Mouse (Mus musculus) kidney, postnatal 4 days (tissue): ENCODE measurements at regions not wholly inside any gene's neighbourhood (a gene's known extent, or its start where the extent isn't known, plus 50 kb on each side); places are given as distances from the start of the nearest gene placed in this dataset.
A peak's percentile ranks its signal among the peaks of the same experiment; 100 is the strongest.

ENCODE experiments used
- DNase-seq, 2 experiments: peaks; one replicate each; pipeline ENCODE4 v3.0.0; 2021; ENCODE audit warnings: mixed read lengths in 2 of 2

DNA sequence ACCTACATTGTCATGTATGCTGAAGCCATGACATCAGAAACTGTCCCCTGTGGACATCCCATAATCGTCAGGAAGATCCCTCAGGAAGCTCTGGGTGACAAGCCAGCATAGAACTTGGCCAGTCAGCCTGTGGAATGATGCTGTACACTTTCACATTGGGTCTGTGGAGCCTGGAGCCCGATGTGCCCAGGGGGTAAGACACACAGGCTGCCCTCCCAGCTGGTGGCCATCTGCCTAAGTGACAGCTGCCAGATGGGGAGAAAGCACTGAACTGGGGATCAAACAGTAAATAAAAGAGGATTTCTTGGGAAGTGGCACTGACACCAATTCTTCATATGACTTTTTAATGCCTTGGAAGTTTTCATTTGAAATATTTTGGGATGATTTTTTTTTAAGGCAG is 486.8 kb downstream of the Efnb2 start:
- peak in 1 of 2 experiments; percentile 5 for DNase-seq

DNA sequence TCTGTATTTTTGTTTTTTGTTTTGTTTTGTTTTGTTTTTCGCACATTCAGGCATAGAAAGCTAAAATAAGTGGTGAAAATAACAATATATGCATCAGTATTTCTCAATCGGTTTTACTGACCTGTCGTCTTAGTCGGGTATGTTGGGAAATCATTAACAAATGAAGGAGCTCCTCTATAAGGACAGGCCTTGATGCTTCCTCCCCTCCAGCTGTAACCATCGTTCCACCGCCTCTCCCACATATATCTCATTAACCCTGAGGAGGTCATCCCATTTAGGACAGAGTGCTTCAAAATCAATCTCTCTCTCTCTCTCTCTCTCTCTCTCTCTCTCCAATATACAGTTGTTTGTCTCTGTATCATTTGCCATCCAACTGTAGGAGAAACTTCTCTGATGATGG is 492.4 kb downstream of the Efnb2 start:
- no peak for DNase-seq

DNA sequence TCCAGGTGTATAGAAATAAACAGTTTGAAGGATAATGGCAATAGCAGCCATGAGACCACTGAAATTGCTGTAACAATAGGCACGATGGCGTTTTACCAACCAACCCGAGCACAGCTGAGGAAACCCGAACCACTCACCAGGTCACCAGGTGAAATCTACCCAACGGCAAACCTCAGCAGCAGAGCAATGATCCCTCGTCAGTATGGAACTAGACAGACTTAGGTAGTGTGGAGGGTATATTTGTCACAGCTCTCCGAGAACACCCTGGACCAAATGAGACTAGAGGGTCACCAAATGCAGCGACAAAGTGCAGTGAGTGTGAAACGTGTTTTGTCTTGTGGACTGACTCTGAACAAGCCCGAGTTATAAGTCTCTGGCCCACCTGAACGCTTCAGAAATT is 492.8 kb downstream of the Efnb2 start:
- no peak for DNase-seq

DNA sequence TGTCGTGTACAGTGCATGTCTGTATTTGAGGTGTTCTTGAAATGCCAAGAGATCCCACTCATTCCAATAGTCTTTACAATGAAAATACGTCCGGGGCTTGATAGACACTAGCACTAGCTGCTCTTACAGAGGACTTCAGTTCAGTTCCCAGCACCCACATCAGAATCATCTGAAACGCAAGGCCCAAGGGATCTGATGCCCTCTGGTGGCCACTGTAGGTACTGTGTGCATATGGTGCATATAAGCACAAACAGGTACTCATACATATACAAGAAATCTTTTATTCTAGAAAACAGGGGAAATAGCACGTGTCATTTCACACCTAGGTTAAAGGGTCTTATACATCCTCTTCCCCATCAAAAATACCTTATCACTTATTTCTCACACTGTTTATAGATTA is 513.5 kb downstream of the Efnb2 start:
- DNase-seq, result no peak

DNA sequence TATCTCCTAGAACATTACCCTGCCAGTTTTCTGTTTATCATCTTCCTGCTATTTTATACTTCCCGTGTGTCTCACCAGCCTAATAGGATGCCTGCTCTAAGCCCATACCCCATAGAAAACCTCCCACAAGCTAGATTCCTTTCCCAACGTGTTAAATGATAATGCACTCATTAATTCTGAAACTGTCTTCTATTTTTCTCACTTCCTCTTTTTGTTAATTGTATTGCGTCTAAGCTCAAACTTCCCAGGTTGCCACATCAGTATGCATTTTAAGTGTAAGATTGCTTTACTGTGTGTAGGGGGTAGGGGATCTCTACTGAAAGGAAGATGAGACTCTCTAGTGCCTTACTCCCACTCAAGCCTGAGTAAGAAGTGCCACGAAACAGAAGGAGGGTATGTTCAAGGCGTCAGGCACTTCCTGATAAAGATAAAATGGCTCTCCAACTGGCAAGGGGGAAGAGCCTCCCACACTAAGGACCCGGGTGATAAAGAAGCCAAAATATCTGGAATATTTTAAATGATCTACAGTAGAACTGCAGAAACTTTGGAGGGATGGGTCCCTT is 518.0 kb downstream of the Efnb2 start:
- no peak for DNase-seq

DNA sequence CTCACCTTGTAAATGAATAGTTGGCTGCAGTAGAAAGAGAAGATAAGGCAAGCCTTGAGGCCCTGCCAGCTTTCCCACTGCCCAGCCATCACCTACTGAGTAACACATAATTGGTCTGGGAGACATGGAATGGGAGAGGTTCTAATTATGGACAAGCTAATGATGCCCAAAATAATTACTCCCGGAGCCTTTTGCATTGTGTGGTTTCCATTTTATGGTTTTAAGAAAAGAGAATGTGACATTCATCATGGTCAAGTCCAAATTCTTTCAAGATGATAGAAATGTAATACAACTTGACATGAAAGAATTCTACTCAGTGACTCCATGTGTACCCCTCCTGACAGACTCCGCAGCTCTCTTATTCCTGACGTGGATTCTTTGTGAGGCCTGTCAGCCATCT is 518.6 kb downstream of the Efnb2 start:
- DNase-seq, result no peak

DNA sequence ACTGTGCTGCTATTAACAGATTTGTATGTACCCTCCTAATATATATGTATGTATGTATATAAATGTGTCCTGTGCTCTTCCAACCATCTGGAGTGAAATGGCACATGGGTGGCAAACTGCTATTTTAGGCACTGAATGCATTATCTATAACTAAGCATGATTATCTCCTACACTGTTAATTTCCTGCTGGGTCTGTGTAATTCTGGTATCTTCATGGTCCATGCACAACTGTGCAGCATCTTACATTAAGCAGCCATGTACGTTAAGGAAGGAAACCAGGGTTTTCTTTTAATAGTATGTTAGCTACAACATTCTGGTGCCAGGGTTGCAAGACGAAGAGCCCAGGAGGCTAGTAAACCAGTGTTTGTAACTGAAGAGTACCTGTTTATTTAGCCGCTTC is 521.3 kb downstream of the Efnb2 start:
- DNase-seq, result no peak

DNA sequence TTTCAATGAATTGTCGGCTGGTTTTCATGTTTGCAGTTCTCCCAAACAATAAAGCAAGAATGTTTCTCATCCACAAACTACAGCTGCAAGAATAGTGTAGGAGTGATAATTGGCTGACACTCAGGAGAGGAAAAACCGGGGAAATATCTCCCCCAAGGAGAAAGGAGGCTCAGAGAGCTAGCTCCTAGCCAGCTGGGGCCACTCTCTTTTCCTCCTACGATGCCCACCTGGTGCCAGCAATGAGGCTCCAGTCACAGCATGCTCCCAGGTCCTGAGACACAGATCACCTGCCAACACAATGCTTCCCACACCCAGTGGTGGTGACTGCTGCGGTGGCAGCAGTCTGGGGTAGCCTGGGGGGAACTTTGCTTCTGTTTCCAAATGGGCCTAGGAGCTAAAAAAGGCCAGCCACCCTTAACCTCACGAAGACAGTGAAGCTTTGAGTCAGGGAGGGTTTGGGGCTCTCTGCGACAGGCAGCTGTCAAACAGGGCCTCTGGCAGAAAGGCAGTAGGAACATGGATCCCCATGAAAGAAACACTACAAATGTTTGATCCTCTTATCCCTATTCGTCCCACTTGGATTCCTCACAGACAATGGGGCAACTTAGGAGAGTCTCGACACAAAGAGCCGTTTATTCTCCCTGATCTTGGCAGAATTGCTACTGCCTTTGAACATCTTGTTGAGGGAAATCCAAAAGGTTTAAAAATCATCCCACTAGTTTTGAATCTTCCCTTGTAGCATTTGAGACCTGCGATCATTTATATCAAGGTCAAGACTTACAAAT is 527.8 kb downstream of the Efnb2 start:
- DNase-seq, result peak; percentile 7 to 47

DNA sequence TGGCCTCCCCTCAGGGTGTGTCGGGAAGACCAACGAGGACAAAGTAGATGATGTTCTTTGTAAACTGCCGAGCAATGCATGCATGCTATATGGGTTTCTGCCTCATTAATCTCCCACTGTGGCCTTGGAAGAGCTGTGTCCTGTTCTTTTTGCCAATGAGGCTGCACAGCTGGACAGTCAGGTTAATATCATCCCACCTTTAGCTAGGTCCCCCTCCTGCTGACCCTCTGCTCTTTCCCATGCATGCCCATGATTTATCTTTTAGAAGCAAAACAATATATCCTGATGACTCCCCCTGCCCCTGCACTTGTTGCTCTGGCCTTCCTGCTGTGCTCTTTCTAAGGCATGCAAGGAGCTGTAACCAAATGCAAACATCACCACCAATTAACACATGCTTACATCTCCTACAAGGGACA is 529.1 kb downstream of the Efnb2 start:
- peak; percentile 2 to 5 for DNase-seq

DNA sequence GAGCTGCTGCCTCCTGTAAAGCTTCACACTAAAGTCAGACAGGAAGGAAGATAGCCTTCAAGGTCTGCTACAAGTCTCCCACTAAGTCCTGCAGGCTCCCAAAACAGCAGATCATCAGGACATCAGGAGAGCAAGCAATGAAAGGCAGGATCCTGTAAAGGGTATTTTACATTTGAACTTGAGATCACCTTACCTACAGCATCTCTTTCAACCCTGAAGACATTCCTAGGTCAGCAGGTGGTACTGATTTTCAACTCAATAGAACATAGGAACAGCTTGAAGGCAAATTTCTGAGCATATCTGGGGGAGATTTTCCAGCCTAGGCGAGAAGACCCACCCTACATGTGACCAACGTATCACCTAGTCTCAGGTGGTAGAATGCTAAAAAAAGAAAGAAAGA is 530.2 kb downstream of the Efnb2 start:
- no peak for DNase-seq

DNA sequence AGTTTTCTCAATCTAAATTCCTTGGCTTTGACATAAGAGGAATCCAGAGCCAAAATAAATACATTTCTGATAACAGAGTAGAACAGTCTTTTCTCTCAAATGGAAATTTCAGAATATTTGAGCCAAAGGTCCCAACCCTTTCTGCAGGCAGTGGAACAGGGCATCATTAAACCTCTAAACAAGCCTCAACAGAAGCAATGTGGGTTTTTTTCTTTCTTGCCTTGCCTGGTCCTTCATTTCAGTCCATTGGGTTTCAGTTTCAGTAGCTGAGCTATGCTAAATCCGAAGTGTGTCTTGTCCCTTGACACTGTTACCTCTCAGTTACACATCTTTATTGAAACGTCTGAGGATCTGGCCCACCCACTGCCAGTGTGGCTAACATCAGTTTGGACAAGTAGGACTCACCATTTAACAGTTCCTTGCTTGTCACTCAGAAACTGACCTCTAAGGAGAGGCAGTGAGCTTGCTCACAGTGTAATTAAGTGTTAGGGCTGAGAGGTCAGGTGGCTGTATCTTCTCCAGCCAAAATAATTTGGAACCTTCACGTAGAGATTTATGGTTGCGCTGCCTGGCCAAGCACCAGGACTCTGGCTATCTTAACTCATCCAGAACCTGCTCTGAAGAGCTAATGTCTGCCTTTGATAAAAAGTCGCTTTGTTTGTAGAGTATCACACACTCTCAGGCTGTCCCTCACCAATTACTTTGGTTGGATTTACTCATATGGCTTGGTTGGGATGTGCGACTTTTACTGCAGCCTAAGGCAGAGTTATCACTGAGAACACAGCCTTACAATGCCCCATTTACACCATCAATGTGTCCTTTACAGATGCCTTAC is 545.2 kb downstream of the Efnb2 start:
- peak; percentile 14 to 17 for DNase-seq

DNA sequence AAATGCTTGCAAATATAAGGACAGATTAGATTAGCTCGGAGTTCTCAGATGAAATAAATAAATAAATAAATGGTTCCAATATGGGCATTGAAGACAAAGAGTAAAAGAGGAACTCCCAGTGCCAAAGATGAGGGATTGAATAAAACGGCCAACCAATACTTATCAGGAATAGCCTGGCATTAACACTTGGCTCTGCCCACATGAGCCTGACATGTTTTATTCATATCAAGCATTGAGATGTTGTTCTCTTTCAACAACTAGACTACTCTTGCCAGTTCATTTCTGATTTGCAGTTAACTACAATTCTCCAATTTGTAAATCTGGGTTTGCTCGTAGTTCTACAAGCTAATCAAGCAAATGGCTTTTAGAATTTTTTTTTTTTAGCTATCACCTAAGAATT is 546.4 kb downstream of the Efnb2 start:
- DNase-seq, result no peak

DNA sequence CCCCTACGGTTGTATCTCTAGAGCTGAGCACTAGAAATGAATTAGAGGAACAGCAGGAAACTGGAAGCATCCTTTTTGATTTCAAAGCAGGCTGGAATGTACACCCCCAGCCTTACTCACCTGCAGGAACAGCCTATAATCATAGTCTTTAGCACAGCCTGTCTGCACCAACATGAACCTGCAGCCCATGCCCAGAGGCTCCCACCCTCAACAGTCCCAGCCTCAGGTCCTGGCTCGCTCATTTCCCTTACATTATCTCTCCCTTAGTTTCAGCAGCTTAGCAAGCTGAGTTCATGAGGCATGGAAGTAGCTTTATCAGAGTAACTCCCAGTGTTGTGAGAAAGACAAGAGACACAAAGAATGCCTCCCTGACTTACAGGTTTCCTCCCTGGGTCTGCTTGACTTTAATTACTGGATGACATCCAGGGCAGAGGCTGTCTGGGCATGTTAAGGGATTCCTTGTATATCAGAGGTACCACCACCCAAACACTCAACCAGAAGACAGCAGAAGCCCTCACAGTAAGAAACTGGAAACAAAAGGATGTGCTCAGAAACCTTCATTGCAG is 551.2 kb downstream of the Efnb2 start:
- peak; percentile 3 to 18 for DNase-seq

DNA sequence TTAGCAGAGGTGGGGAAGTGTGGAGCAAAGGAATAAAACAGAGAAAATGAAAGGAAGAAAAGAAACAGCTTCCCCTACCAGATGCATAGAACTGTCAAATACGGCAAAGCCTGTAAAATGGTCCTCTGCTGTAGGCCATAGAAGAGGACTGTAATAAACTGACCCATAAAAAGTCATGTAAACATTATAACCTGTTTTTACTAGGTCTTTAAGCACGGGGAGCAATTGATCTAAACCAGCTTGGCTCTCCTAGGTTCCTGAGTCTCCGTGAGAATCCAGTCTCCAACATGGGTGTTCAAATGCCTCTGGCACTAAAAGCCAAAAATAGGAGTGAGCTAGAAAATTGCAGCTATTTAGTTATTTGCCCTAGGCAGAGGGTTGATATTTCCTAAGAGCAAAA is 557.5 kb downstream of the Efnb2 start:
- no peak for DNase-seq

DNA sequence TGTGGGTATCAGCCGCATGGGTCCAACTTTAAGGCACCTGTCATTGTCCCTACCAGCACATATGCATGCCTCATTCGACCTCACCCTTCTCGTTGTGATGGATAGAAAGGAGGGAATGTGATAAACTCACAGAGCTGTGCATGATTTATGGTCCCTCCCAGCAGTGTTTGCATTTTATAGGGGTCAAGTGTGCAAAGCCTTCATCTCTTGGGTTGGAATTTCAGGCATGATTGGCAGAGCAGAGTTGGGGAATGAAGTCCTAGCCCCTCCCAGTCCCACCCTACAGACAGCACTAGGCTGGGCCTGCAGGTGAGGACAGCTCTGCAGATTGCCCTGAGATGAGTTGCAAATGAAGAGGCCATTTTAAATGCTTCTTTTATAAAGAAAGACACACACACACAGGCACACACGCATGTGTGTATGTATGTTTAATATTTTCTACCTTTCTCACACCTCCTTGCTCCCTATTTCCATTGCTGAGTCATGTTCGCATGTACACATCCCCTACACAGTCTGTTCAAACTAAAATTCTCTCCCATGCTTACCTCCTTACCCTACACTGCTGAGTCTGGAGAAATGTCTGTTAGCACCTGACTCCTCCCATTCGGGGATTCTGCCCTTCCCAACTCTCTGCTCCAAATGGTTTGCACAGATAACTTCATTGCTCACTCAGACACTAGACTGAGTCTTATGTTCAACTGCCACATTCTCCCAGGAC is 558.9 kb downstream of the Efnb2 start:
- peak in 1 of 2 experiments; percentile 9 for DNase-seq

DNA sequence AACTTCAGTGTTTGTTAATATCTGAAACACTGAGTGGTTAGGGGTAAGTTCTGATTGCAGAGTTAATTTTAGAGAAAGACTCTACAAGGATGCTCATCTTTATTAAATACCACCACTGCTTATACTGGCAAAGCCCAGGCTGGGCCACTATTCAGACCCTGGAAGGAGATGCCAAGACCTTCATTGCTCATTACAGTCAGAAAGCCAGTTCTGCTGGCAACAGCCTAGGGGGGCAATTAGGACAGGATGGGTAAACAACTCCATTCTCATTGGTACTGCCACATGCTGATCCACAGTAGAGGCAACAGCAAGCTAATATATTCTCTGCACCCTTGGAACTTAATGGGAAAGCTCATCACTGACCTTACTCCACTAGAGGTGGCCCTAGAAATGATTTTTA is 568.5 kb downstream of the Efnb2 start:
- no peak for DNase-seq

DNA sequence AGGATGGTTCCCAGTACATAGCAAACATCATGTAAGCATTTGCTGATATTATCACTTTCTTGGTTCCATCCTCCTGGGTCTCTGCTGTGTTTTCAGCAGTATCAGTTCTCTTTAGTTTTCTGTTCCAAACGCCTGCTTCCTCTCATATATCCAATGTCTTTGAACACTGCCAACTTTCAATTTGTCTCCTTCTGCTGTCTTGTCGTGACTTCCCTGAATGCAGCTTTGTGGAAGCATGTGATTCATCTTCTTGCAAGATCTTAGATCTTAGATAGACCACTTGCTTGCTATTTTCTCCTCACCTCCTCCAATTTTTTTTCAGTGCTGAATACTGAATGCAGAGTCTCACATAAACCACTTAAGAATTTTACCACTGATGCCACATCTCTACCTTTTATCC is 576.4 kb downstream of the Efnb2 start:
- no peak for DNase-seq

DNA sequence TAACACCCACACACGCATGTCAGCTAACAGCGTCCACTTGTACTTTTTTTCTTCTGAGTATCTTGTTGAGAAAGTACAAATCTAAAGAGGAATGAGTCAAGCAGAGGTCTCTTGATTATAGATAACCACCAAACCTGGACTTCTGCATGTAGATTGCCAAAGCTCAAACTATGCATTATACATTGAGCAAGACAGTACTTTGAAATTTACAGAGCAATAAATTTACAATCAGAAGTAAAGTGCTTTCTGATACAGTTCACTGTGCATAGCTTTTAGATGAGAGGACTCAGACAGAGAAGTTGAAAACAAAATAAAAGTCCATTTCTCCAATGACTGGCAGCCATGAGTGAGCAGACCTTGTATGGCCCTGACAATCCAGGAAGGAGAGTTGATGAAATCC is 597.0 kb downstream of the Efnb2 start:
- DNase-seq, result no peak

DNA sequence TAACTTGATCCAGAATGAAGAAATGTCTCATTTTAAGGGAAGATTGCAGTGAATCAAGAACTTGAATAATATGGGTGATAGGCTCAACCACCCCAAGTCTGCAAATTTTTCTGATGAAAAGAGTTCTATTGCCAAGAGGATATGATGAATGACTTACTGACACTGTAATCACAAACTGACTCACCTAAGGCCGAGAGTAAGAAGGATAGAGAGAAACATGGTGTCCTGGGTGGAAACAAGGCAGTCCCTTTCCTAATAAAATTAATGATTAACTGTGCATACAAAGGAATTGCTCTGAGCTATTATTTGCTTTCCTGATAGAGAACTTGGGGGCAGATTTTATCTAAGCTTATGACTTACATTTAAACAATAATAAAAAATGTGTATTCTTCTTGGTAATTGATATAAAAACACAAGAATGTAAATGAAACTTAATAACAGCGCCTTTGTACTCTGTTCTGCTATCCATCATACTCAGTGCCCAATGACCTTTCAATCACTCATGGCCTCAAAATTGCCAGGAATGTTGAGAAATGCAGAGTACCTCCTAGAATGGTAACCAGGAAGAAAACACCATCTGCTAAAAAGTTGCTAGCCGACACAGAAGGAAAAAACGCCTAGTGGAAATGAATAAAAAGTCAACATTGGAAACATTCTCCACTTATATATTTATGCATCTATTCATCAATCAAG is 606.7 kb downstream of the Efnb2 start:
- DNase-seq, result no peak

DNA sequence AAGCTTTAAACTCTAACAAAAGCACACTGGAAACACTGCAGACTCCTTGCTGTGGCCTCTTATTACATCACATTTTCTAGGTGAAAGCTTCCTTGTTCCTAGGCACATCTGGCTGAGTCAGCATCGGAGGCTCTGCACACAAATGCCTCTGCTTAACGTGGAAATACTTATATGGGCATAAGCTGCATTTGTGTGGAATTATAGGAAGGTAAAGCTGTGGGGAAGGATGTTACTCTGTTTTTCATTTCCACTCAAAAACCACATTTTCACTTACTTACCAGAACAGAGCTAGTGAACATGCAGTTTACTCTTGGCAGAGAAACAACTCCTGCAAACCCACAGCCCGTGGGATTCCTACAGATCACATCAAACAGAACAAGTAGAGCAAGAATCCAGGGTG is 609.9 kb downstream of the Efnb2 start:
- no peak for DNase-seq

DNA sequence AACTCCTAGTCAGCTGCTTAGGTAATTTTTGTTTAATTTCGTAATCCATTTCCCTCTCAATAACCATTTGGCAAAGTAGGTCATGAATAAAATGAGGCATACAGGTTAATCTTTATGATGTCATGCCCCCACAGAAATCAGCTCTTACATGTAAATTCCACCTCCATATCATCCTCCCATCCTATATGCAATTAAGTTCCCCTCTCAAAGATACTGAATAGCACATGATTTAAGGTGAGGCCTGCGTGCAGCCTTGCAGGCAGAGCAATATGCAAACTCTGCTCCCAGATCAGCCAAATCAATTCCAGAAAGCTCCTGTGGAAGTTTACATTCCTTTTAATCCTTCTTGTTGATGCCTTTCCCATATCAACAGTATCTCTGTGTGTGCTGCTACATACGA is 610.3 kb downstream of the Efnb2 start:
- no peak for DNase-seq

DNA sequence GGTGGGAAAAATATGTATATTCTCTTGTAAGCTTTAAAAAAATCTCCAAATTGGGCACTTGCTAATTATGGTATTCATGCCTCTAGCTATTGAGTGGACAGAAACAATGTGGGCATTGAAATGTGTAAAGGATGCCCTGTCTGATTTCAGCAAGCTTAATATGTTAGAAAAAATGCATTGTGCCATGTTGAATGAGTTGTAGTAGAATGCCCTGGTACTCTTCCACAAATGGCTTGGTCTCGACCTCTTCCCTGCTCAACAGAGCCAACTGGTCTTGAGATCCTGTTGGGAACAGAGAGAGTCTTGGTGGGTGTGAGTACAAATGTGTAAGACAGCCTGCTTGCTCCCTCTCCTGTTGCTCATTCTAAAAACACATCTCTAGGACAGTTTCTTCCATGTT is 616.1 kb downstream of the Efnb2 start:
- no peak for DNase-seq
